Mouse (Mus musculus): ENCODE results near the gene Gm29666.
"Not testable (repeated sequence)": the region's sequence is repeated elsewhere in the genome, so short reads cannot be mapped to it uniquely, and the experiment has no call there.

Gm29666 gene

GRCm38 (mm10) chr15:84898077-84898476 is 21.8 kb downstream of the Gm29666 start:
- peak; percentile 5 for DNase-seq

DNA sequence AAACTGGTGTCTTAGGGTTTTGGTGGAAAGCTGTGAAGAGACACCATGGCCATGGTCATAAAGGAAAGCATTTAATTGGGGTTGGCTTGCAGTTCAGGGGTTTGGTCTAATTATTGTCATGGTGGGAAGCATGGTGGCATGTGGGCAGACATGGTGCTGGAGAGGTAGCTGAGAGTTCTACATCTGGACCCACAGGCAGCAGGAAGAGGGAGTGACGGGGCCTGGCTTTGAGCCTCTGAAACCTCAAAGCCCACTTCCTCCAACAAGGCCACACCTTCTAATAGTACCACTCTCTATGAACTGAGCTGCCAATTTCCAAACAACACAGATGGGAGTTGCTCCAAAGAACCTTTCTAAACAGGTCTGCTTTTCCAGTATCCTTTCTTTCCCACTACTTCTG is 23.2 kb downstream of the Gm29666 start:
- no peak for DNase-seq

DNA sequence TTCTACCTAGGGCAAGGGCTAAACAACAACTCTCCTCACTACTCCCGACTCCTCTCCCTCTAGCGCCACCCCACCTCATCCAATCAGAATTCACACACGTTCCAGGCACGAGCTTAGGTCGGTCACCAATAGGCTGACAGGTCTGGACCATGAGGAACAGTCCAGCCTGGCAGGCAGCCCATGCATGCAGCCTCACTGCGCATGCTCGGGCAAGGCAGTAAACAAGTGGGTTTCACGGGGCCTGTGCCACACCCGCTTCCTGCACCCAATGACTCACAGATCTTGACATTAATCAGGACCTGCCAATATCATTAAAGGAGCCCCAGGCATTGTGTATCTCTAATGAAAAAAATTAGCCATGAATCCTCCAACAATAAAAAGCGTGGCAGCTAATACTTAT is 23.6 kb downstream of the Gm29666 start:
- not testable (repeated sequence) for DNase-seq

DNA sequence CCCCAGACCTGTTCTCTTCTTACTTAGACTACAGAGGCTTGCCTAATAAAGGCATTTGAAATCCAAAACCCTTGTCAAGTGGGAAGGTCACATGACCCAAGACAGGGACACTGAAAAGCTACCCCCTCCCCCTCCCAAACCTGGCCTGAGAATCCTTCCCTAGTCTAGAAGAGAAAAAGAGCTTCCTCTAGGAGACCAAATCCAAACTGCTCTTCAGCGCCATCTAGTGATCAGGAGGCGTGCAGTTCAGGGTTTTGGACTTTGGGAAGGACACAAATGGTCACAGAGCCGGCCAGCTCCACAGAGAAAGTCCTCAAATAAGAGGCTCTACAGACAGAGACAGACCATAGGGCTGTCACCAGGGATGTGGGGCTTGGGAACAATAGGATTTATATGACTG is 28.2 kb downstream of the Gm29666 start:
- peak; percentile 89 for DNase-seq

GRCm38 (mm10) chr15:84891246-84891645 is 28.6 kb downstream of the Gm29666 start:
- DNase-seq: no peak

- DNase-seq: no peak
Measured at GRCm38 (mm10) chr15:84888066-84888465, 31.8 kb downstream of the Gm29666 start.

- no peak for DNase-seq
Measured at GRCm38 (mm10) chr15:84877029-84877815, 42.6 kb downstream of the Gm29666 start.

DNA sequence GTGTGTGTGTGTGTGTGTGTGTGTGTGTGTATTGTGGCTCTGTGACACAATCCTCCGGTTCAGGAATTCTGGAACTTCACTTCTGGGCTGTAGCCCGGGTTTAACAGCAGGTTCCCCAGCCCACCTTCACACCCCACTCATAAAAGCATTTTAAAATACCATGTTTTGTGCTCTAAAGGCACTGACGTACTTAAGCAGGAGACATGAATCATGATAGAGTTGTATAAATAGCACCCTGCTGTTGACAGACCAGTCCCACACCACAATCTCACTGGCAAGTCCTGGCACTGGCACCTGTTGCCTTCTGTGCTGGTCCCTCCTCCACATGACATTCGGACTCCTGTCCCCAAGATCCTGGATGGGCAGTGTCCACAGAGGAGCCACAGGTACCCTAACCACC is 46.0 kb downstream of the Gm29666 start:
- no peak for DNase-seq

GRCm38 (mm10) chr15:84873079-84873478 is 46.8 kb downstream of the Gm29666 start:
- DNase-seq: no peak

GRCm38 (mm10) chr15:84871802-84872201 is 48.0 kb downstream of the Gm29666 start:
- no peak for DNase-seq

GRCm38 (mm10) chr15:84861911-84862310 is 57.9 kb downstream of the Gm29666 start:
- no peak for DNase-seq
